Mouse (Mus musculus) liver, adult 2 months (tissue): ENCODE measurements around the gene Satb2.

Source experiments
- CTCF ChIP-seq: fragments of 200-500 bp; IDR thresholded peaks from 2 replicates; pipeline ENCODE4 v1.5.1; 2011; ENCODE audit warnings: low read depth, low read length, control low read depth
- POLR2A ChIP-seq: fragments of 200-500 bp; IDR thresholded peaks from 2 replicates; pipeline ENCODE4 v1.6.1; 2011; ENCODE audit warnings: low read length, control low read depth; ENCODE audit not compliant: insufficient read depth; ENCODE audit errors: extremely low read depth

GRCm38 (mm10) chr1:56939432-56939831 lies 39.0 kb downstream of the Satb2 start:
- TF ChIP-seq CTCF (no peak), POLR2A (no peak)
